Mouse (Mus musculus): Measurements from ENCODE around the gene Cbx8. TPM values are rescaled to one million over a fixed set of nuclear protein-coding genes. Genes with fewer than 3 reads are reported as not detected.

Gene Cbx8
- total RNA-seq (2022), result 10 to 100 TPM in 2 of 4 experiments, 1 to 10 TPM in 2; 6.9 to 11.9 (median 9.6) TPM

GRCm38 (mm10) chr11:119040600-119041324, at the start of gene Cbx8:
Gene Cbx8 (minus strand): TSS chr11:119040969.
- DNase-seq (ENCODE audit: low spot score in 2 of 2), result peak; percentile 99

- DNase-seq (ENCODE audit: low spot score in 2 of 2), result no peak
Measured at GRCm38 (mm10) chr11:119090076-119090960, 49.5 kb upstream of the Cbx8 start.

GRCm38 (mm10) chr11:119089235-119090075, 48.7 kb upstream of the Cbx8 start:
- DNase-seq (ENCODE audit: low spot score in 2 of 2), result no peak

GRCm38 (mm10) chr11:119088391-119089234, 47.8 kb upstream of the Cbx8 start:
- DNase-seq (ENCODE audit: low spot score in 2 of 2), result no peak

- DNase-seq (ENCODE audit: low spot score in 2 of 2), result no peak
Measured at GRCm38 (mm10) chr11:119087301-119088082, 46.7 kb upstream of the Cbx8 start.

DNA sequence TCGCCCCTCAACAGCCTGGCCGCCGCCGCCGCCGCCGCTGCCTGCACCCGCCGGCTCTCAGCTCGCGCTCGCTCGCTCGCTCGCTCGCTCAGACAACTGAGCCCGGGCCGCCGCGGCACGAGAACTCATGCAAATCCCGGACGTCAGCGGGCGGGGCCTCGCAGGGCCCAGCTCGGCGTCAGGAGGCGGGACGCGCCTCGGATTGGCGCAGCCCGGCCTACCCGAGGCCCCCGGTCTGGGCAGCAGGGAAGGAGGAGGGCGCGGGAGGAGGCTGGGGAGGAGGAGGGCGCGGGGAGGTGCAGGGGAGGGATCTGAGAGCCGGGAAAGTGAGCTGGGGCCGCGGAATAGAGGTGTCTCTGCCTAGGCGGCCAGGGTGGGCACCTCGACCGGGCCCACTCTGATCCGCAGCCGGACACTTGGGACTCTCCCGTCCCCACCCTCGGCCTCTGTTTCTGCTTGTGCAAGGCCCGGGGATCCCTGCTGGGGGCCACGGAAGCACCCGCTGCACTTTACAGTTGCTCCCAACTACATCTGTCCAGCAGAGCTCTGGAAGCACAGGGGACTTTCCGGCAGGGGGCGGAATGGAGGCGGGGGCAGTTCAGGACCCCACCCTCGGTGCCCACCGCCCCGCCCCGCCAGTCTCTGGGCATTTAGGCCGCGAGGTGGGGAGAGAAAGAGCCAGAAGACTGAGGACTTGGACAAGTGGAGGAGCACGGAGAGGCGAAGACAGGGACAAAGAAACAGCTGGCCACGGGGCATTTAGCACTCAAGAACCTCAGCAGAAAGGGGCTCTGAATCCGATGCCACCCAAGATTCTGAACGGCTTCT, 45.6 kb upstream of the Cbx8 start, which contains the start of gene Cbx4:
TSS of gene Cbx4 (minus strand) at position 78 of the 828 bp plus-strand sequence.
- peak; percentile 80 to 81 for DNase-seq (ENCODE audit: low spot score in 2 of 2)

DNA sequence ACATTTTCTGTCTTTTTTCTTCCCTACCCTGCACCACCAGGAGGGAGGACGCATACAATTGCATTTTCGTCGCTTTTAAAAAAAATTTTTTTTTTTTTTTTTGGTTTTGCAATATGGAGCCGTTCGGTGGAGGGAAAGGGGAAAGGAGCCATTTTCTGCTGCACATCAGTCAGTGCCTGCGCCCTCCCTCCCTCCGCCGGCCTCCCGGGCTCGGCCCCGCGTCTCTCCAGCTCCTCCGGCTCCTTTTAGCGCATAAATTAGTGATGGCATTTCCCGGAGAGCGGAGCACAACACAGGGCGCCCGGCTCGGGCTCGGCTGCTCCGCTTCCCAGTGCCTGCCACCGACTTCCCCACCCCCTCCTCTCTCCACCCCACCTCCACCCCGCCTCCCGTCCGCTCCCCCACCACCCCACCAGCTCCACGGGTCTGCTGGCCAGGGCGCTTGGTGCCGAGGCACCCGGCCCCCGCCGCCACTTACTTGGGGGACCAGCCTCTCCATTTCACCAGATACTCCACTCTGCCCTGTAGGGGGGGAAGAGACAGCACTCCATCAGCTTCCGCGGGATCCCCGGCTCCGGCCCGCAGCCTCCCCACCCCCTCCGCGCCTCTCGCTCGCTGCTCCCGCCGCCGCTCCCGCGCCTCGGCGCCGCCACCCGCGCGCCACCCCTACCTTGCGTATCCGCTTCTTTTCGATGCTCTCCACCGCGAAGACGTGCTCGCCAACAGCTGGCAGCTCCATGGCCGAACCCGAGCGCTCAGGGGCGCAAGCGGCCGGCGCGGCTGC, 44.7 kb upstream of the Cbx8 start:
- DNase-seq (ENCODE audit: low spot score in 2 of 2), result peak; percentile 67 to 73

GRCm38 (mm10) chr11:119084446-119085278, 43.9 kb upstream of the Cbx8 start:
- peak in 1 of 2 experiments; percentile 29 for DNase-seq (ENCODE audit: low spot score in 2 of 2)

GRCm38 (mm10) chr11:119083724-119084445, 43.1 kb upstream of the Cbx8 start:
- peak in 1 of 2 experiments; percentile 43 for DNase-seq (ENCODE audit: low spot score in 2 of 2)

DNA sequence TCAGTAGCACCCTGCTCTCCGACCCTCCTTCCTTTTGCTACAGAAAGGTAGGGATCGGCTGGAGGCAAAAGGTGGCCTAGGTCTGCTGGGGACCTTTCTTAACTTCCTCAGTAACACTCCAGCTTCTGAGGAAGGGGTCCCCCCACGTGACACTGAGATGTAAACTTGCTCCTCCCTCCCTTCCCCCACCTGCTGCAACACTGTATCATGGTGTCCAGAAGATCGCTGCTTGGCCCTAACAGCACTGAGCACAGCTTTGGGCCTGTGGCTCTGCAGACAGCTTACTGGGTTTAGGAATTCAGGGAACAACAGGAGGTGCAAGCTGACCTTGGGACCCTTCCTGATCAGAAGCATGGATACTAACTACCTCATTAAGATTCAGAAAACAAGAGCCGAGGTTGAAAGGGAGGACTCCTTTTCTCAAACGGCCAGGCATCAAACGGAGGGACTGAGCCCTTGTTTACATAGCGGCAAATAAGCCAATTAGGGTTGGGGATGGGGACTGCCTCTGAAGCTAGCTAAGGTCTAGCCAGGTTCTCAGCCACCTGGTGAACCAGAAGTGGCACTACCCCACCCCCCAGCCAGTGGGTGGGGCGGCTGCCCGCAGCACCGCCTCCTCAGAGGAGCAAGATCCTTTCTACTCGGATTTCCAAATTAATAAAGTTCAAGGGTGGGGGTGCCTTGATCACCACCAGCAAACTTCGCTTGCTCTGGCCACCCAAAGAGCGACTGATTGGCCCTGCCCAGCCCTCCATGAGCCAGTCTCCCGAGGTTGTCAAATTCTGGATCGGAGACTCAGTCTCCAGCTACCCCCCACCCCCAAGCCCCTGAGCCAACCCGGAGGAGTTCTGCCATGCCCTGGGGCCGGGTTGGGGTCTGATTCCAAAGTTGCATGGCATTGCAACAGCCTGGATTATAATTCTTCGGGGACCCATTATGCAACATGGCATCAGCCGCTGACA, 42.1 kb upstream of the Cbx8 start:
- no peak for DNase-seq (ENCODE audit: low spot score in 2 of 2)

DNA sequence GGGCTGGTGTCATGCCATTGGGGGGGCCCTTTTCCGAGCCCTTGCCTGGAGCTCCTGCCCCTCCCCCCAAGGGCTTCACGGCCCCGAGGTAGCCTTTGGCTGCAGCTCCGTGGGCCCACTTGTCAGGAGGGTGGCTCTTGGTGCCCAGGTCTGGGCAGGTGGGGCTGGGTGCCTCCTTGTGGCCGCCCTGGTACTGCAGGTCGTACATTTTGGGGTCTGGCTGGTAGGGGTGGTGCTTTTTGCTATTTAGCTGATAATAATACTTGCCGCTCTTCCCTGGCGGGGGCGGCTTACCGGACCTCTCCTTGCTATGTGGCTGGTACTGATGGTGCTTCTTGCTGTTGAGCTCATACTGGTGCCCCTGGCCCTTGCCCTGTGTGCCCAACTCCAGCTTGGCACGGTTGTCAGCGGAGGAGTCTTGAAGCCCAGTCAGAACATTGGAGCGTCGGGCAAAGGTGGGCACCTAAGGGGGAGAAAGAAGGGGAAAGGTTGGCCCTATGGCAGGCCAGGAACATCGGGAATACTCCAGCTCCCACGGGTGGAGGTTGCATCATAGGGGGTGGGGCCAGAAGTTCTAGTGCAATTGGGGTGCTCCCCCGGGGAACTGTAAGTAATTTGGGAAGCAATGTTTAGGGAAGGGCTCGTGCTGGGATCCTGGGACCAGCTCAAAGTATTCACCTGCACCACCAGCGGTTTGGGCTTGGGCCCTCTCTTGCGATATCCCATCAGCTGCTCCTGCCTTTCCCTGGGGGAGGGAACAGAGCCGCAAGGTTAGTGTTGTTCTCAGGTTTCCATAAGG, 41.3 kb upstream of the Cbx8 start:
- DNase-seq (ENCODE audit: low spot score in 2 of 2), result no peak

- DNase-seq (ENCODE audit: low spot score in 2 of 2), result no peak
Measured at GRCm38 (mm10) chr11:119081148-119081838, 40.5 kb upstream of the Cbx8 start.

- no peak for DNase-seq (ENCODE audit: low spot score in 2 of 2)
Measured at GRCm38 (mm10) chr11:119080461-119081147, 39.8 kb upstream of the Cbx8 start.

All from layer of hippocampus, adult 8-10 months (tissue).